Mouse (Mus musculus) 3T3-L1 (cell line): Measurements from ENCODE around the gene Plac8.

Experiments used
- DNase-seq: peaks from one replicate; pipeline ENCODE4 v3.0.0-alpha.2; 2015; ENCODE audit warnings: low read depth, low spot score

The Plac8 gene

DNA sequence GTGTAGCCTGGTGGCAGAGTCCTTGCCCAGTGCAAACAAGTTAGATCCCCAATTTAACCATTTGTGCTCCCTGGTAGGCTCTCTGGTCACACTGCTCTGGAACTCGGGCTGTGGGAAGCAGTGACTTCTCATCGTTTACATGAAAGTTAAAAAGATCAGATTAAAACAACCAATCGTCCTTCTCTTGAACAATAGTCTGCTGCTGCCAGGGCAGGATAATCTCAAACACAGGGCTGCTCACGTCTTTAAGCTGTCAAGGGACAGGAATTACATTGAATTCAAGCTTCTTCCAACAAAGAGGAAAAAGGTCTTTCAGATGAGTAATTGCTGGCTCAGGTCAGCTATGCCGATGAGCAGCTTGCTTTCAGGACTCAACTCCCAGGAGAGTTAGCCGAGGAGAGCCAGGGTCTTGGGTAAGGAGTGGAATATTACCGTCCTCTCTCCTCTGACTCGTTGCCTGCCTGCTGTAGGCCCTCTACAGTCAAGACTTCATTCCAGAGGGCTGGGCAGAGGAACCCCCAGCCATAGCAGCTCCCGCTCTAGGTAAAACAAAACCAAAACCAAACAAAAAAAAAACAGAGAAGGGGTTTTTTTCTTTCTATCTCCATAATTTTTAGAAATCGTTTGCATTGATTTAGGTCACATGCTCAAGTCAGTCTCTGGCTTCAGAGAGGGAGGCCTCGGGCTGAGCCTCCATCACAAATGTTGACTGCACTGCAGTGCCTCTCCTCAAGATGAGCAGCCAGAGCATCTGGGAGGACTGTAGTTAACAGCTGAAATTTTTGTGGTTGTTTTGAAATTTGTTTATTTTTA is 9.8 kb upstream of the Plac8 start:
- peak; percentile 91 for DNase-seq

DNA sequence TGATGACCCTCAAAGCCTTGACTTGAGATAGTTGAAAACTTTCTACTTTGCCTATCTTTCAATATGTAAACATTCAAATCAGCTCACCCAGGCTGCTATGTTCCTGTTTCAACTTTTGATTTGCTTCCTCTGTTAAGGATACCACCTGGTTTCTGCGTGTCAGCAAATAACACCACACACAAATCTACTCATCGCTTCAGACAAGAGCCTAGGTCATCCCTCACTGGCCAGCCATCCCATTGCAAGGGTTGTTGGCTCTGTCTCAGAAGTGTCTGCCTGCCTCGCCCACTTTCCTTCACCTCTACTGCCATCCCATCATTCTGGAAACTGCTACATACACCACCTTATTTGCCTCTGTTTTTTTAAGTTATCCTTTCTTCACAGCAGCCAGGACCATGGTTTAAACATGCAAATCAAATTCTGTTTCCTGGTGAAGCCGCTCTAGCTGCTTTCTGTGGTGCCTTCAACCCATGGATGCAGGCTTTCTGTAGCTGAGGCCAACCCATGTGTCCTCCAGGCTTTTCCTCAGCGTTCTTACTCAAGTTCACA is 6.9 kb upstream of the Plac8 start:
- no peak for DNase-seq

DNA sequence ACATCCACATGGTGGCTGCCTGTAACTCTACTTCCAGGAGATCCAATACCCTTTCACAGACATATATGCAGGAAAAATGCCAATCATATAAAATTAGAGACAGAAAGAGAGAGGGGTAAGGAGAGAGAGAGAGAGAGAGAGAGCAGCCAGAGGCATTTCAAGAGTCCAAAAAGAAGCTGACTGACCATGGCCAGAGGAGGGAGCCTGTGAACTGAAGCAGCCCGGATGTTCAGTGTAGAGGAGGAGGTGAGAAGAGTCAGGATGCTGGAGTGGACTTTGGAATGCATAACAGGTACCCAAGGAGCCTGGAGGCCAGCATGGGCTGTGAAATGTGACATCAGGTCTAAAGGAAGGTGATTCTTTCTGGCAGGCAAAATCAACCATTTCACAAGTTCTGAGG is 2.7 kb upstream of the Plac8 start:
- peak; percentile 53 for DNase-seq

DNA sequence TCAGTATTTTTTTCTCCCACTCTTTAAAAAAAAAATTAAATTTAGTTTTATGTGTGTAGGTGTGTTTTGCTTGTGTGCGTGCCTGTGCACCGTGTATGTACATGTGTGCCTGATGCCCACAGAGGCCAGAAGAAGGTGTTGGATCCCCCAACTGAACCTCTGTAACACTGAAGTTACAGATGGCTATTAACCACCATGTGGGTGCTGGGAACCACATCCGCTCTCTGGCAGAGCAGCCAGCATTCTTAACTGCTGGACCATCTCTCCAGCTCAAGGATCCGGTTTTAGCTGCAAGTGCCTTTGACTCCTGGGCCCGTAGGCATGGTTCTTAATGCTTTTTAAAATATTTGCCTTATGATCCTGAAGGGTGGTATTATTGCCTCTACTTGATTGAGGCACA is 1.2 kb upstream of the Plac8 start:
- no peak for DNase-seq

DNA sequence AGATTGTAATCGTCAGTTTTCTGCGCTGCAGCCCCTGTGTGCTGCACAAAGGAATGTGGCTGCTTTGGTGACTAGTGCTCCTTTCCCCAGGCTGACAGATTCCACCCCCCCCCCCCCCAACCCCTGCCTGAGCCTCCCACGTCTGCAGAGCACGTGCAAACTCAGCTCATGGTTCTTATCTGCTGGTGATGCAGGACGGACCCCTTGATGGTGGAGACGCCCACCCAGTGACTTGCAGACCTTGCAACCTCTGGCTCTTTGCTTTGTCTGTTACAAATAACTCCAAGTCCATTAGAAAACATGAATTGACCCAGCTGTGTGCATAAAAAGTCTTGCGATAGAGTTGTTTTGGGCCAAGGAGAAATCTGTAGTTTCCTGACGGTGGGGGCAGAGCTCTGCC is 1.3 kb downstream of the Plac8 start:
- DNase-seq: peak; percentile 43

DNA sequence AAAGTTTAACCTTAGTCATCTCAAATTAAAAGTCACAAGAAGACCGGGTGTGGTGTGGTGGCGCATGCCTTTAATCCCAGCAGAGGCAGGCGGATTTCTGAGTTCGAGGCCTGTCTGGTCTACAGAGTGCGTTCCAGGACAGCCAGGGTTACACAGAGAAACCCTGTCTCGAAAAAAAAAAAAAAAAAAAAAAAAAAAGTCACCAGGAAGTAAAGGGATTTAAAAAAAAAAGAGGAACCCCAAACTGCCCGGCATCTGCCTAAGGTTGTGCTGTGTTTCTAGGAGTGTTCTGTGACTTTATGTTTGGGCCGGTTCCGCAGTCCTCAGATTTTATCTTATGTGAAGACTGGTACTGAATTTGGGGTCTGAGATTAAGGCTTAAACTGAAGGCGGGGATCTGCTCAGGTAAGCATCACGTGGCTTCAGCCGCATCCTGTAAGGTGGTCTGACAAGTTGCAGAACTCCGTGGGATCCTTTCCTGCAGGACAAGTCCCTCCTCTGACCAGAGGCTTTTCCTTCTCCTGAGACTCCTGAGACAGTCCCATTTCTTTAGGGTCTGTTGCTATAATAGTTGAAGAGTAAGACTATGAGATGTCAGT is 1.9 kb downstream of the Plac8 start:
- no peak for DNase-seq

DNA sequence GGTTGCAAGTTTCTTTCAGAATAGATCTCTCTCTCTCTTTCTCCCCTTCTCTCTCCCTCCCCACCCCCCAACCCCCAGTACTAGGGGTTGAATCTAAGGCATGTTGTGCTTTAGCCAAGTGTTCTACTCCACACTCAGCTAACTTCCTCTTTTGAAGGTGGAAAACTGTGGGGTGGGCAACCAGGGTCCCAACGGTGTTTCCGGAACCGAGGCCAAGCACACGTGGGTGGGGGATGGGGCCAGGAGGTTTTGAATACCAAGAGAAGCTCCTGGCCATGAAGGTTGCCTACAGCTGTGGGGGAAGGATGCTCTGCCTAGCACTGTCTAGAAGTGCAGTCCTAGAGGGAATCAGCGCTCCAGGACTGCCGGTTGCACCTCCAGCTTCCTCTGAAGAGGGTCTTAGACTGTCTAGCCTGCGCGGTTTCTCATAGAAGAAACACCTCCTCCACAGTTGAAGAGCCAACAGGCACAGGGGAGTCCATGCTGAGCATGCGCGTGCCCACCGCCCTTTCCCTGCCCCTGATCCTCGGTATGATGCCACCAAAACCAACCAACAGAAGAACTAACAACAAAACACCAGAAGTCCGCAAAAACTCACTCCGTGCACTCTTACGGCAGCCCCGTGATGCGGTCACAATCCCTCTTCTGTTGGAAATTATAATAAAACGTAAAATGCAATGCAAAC is 2.7 kb downstream of the Plac8 start:
- no peak for DNase-seq

DNA sequence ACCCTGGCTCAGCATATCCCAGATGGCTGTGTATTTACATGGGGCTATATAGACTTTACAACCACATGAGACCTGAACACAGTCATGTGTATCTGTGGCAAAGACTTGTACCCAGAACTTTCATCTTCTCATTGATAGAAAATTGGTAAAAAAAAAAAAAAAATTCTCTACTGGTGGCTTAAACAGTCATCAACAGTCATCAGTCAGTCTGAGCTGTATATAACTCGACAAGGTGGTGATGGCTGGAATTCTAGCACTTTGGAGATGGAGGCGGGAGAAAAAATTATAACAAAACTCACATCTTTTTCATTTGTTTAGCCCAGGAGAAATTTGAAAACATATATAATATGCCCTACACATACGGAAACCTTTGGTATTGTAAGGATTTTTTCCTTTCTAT is 3.2 kb downstream of the Plac8 start:
- no peak for DNase-seq

DNA sequence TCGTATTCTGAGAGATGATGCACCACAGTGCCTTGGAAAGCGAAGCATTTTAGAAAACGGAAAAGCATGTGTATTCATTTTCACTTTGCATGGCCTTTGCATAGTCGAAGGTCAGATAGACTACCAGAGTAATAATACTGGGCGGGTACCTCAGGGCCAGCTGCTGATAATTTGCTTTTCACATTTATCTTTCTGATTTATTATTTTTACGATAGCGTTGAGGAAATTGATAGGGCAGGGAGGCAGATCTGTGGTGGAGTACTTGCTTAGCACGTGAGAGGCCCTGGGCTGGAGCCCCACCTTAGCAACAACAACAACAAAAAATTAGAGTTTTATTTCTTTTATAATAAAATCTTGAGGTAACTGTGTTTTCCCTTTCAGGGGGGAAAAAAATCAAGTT is 3.9 kb downstream of the Plac8 start:
- no peak for DNase-seq

DNA sequence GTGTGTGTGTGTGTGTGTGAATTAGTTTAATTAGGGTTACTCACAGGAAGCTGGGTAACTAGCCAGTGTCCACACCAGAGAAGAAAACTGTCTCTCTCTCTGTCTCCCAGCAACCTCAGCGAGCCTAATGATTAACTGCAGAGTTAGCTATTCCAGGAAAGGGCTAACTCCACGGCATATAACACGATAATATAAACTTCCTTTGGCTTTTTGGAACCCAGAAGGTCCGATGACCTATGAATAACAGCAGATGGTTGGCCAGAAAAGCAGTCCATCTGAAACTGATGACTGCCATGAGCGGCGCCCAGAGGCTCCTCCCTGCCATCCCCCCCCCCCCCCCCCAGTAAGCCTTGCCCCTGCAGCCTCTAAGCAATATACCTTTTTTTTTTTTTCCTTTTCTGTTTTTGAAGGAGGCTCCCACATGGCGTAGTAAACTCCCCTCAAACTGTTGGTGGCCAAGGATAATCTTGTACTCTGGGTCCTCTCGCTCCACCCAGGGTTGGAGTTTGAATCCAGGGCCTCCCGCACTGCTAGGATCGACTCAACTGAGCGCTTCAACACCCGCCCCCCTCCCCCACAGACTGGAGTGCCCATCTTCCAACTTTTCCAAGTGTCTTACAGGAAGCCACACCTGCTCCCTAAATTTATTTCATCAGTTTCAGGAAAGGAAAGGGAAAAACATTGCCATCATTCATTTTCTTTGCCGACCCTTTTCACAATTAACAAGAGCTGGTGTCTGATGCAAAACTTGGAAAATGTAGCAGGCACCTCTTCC is 4.6 kb downstream of the Plac8 start:
- peak; percentile 55 for DNase-seq

DNA sequence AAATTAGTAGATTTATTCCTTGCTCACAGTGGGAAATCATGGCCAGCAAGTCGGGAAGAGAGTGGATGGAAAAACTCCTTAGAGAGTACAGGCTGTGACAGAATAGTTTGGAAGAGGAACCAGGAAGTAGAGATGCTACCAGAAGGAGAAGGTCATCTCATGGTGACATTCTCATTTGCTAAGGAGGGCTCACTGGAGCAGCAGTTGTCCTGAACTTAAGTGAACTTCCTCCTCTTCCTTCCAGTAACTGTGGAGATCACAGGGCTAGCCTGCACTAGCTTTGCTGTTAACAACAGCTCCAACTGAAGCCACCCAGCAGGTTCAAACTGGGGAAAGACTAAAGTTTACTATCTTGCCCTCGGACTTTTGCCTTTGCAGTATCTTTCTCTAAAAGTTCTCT is 5.2 kb downstream of the Plac8 start:
- DNase-seq: no peak

DNA sequence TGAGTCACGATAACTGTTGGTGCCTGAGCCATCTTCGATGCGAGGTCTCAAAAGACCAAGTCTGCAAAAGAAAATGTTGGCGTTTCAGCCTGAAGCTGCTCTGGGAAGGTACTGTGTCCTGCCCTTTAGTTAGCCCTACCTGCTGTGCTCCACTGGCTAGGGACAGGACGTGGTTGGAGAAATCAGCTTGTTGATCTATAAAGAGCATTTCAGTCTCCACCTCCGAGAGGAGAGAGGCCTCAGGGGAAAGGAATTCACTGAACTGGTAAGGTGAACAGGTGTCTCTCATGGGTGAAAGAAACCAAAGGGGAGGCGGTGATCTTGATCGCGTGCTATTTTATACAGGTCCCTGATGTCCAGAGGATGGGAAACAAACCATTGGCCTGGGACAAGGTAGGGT is 9.3 kb downstream of the Plac8 start:
- DNase-seq: no peak

DNA sequence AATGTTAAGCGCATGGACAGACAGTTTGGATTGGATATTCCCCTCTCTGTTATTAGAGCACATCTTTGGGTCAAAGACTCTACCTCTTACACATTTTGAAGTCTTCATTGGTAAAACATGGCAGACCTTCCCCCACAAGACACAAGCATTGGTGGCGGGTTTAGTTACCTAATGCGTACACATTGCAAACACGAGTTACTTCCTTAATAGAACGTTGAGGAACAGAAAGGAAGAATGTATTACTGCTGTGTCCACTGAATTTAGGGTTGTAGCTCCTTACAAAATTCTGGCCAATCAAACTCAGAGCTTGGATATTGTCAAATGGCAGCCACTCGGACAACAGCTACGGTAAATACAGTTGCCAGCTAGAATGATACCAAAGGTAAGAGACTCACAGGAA is 12.7 kb downstream of the Plac8 start:
- DNase-seq: no peak

DNA sequence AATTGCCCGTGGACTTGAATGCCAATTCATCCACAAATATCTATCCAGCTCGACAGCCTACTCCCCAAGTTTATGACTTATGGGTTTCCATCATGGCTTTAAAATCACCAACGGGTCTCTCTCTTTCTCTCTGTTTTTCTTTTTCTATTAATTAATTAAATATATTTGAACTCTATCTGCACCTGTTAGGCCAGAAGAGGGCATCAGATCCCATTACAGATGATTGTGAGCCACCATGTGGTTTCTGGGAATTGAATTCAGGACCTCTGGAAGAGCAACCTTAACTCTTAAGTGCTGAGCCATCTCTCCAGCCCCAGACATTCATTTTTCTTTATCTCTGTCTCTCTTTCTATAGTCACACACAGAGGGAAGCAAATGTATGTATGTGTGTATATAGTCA is 13.3 kb downstream of the Plac8 start:
- DNase-seq: peak; percentile 32

DNA sequence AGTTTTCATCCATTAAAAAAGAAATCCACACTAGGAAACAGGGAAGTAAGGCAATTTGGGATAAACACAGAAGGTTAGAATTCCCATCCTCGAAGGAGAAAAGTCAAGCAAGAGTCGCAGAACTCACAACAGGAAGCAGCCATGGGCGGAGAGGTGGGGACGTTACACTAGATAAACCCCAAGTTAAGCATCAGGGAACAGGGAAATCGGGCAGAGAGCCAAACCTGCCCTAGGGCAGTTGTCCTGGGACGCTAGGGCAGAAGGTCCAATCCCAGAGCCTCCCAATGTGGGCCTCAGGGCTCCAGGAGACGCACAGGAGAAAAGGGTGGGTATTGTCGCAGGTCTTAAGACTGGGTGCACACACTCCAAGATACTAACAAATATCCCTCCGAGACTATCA is 14.5 kb downstream of the Plac8 start:
- no peak for DNase-seq

DNA sequence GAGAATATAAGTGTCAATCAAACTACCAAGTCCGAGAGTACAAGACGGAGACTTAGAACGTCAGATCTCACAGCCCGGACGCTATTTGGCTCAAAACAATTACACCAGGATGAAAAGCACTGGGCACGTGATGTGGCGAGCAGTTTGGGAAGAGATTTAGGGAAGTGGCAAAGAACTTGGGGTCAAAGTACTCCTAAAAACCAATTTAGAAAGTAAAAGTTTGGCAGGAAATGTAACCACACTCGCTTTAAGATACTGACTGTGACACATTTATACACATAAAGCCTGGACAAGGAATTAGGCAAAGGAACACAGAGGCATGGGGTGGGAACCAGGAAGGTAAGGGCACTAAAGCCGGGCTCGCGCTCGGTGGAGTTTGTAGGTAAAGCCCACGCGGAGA is 15.0 kb downstream of the Plac8 start:
- no peak for DNase-seq

DNA sequence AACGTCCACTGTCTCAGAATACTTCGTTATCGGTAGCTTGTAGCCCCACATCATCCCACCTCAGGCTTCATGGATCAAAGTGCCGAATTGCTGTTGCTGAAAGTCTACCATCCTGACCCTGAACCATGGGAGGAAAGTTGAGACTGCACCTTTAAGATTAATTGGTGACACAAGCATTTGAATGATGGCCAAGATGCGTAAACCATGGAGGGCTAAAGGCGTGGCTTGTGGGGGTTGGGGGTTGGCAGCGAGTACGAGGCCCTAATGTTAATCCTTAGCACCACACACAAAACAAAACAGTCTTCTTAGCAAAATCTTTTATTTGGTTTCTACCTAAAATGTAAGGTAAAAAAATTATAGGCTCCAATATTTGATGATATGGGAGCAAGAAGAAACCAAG is 18.6 kb downstream of the Plac8 start:
- DNase-seq: no peak

DNA sequence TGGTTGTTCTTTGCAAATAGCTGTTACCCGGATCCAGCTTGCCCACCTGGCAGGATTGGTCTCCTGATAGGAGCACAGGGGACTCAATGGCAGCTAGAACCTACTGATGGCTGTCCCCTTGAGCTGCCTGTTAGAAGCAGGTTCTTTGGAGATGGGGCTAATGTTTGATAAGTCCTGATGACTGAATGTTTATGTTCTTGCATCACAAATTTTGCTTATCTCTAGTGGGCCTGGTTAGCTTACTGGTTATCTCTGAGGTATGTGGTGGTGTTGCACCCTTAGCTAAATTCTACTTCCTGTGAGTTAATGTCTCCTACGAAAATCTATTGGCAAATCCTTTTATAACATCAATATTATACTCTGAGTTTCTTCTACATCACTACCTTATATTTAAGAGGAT is 20.1 kb downstream of the Plac8 start:
- DNase-seq: no peak

DNA sequence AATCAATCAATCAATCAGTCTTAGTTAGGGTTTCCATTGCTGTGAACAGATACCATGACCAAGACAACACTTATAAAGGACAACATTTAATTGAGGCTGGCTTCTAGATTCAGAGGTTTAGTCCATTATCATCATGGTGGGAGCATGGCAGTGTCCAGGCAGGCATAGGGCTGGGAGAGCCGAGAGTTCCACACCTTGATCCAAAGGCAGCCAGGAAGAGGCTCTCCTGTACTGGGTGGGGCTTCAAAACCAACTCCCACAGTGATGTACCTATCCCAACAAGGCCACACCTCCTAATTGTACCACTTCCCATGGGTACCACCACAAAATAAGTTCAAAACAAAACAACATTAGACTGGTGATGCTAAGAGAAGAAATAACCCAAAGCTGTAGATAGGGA is 21.9 kb downstream of the Plac8 start:
- DNase-seq: no peak

DNA sequence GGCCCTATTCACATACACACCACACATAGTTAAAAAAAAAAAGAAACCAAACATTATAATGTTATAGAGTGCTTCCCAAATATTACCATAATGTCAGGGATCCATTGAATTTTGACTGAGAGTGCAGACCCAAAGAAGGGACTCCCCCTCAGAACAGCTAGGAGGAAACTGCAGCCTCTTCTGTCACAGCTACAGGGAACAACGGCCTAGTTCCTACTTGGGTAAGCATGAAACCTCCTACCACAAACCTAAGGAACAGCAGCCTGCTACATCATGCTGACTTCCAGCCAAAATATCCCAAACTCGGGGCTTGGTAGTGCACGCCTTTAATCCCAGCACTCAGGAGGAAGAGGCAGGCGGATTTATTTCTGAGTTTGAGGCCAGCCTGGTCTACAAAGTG is 22.7 kb downstream of the Plac8 start:
- no peak for DNase-seq

DNA sequence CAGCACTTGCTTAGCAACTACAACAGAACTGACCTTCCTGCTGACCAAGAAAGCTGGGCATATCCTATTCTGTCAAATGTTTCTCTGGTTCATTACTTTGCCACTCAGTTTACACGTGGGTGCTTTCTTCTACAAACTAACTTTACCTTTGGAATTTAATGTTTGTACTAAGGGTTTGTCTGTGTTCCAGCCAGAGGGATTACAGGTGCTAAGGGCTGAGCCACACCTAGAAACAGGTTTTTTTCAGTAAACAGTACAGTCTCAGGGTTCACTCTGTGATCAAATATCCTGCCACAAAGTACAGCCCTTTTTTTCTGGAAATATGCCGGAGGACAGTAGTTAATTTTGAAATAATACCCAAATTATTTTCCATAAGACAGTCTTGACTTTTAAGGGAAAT is 23.8 kb downstream of the Plac8 start:
- no peak for DNase-seq
